Mouse (Mus musculus) neural tube, embryonic 11.5 days (tissue): ENCODE measurements around the gene Fam186a. TPM values are rescaled to one million over a fixed set of nuclear protein-coding genes. Genes with fewer than 3 reads are reported as not detected.
"Not testable (repeated sequence)": the region's sequence is repeated elsewhere in the genome, so short reads cannot be mapped to it uniquely, and the experiment has no call there.

Source experiments
- ATAC-seq: fragments of 200-750 bp; cut with Nextera tagmentation; 2 replicates; pipeline ENCODE4 v1.8.0; 2017; ENCODE audit warnings: moderate number of reproducible peaks, mild to moderate bottlenecking, moderate TSS enrichment, moderate library complexity; ENCODE audit not compliant: insufficient read depth, low FRiP score, low TSS enrichment
- DNase-seq: peaks from one replicate; pipeline ENCODE4 v3.0.0-alpha.2; 2015; ENCODE audit warnings: low spot score
- H3K27ac ChIP-seq: fragments of 300-500 bp; sonication (generic); 2 replicates; pipeline ENCODE4 v1.5.1; 2014; ENCODE audit warnings: low read depth, mild to moderate bottlenecking, low read length
- H3K27me3 ChIP-seq: fragments of 300-500 bp; sonication (generic); 2 replicates; pipeline ENCODE4 v1.6.1; 2014; ENCODE audit warnings: mild to moderate bottlenecking, low read length, mixed read lengths; ENCODE audit not compliant: control insufficient read depth, insufficient read depth
- H3K36me3 ChIP-seq: fragments of 300-500 bp; sonication (generic); 2 replicates; pipeline ENCODE4 v1.6.1; 2014; ENCODE audit warnings: mild to moderate bottlenecking, low read length, moderate library complexity, mixed read lengths; ENCODE audit not compliant: control insufficient read depth, insufficient read depth
- H3K4me1 ChIP-seq: fragments of 300-500 bp; sonication (generic); 2 replicates; pipeline ENCODE4 v1.6.1; 2014; ENCODE audit warnings: low read length, mixed read lengths; ENCODE audit not compliant: control insufficient read depth, insufficient read depth
- H3K4me2 ChIP-seq: fragments of 300-500 bp; sonication (generic); 2 replicates; pipeline ENCODE4 v1.6.1; 2014; ENCODE audit warnings: low read depth, mild to moderate bottlenecking, moderate library complexity
- H3K4me3 ChIP-seq: fragments of 300-500 bp; sonication (generic); 2 replicates; pipeline ENCODE4 v1.5.1; 2014; ENCODE audit warnings: low read depth, low read length
- H3K9ac ChIP-seq: fragments of 300-500 bp; sonication (generic); 2 replicates; pipeline ENCODE4 v1.6.1; 2014; ENCODE audit warnings: mild to moderate bottlenecking, low read length
- H3K9me3 ChIP-seq: fragments of 300-500 bp; sonication (generic); 2 replicates; pipeline ENCODE4 v1.6.1; 2016; ENCODE audit warnings: low read length; ENCODE audit not compliant: control insufficient read depth
- WGBS: fragments of 180-500 bp; shearing (Covaris S2); extraction: QIAGEN DNeasy Blood & Tissue Kit; methylation state at CpG from one replicate; pipeline ENCODE4 v1.1.7; 2014; 5-methylcytosine and 5-hydroxymethylcytosine counted together
- polyA plus RNA-seq: library from polyadenylated mRNA; unstranded; fragments of >200 nt; fragmentation: Nextera tagmentation; extraction: Ambion mirVana; gene quantifications from 2 replicates; pipeline ENCODE4 v1.2.1, GENCODE M21; 2014

The Fam186a gene
- not detected in 2 replicates for polyA plus RNA-seq

DNA sequence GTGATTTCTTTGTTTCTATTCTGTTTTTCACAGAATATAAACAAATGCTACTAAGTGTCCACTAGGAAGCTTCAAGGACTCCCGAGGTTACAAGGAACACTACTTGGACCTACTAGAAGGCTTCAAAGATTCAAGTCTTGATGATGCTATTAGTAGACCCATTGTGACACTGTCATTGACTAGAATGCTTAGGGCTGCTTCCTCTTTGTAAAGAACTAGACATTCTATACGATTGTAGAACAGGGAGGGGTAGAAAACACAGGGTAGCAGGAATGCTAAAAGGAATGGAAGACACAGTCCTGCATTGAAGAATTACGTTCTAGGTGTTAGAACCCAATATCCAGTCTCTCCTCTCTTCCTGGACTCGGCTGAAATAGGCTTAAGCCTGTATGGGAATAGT lies at the start of gene Fam186a:
Gene Fam186a, minus strand, starts transcription at position 101 of the 400 bp plus-strand sequence.
- H3K4me3 ChIP-seq = no peak within 1 kb of the TSS
- no peaks in the 10 kb centered on the region for H3K9me3 ChIP-seq
- H3K9ac ChIP-seq = no peak within 1 kb of the TSS
- H3K4me2 ChIP-seq = no peak within 1 kb of the TSS
- ATAC-seq (no peak), DNase-seq (no peak)
- no peaks in the 10 kb centered on the region for H3K27me3 ChIP-seq
- no peaks in the 10 kb centered on the region for H3K36me3 ChIP-seq
- WGBS = 72% methylated on average over 4 of the region's 4 CpGs
- no peak within 1 kb of the TSS for H3K27ac ChIP-seq
- H3K4me1 ChIP-seq = no peaks in the 10 kb centered on the region

DNA sequence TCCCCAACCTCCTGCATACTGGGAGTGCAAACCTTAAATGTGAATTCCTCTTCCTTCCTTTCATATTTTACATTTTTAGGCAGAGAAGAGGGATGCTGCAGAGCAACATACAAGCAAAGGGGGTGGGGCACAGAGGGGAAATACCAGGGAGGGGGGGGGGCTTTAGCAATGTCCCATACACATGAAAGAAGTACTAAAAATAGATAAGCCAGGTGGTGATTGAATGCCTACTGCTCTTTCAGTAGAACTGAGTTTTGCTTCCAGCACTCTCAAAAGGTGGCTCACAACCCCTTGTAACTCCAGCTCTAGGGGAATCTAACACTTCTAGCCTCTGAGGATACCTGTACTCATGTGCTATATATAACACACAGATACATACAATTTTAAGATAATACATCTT lies 39.3 kb upstream of the Fam186a start:
- Histone ChIP-seq H3K9me3 (no peaks in the 10 kb centered on the region), H3K4me2 (no peak overlapping the region), H3K27ac (no peak overlapping the region), H3K9ac (no peak overlapping the region), H3K4me3 (no peak overlapping the region), H3K27me3 (no peaks in the 10 kb centered on the region), H3K36me3 (peaks cover 16% of the 10 kb centered on the region), H3K4me1 (no peaks in the 10 kb centered on the region)
- DNase-seq (no peak), ATAC-seq (no peak)

DNA sequence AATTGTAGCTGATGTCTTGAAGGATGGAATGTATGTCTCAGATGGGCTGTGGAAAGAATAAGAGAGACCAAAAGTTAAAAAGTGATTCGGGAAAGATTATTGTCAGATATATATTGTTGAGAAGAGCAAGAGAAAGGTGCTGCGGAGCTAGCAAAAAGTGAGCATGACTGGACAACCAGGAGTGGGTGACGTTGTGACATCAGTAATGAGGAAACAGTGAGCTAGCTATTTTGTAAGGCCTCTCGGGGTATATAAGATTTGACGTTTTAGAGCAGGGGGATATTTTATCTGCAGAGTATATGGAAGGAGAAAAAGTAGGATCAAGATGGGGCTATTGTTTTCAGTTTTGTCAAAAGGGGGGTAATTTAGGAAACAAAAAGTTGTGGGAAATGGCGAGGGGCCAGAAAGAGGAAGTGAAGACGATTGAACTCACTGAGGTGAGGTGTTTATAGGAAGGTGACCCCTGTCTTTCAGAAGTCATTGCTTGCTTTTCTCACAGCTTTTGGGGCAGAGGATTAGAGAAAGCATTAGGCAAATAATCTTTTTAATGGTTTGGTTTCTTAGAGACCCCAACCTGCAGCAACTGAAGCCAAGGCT lies 37.9 kb upstream of the Fam186a start:
- DNase-seq (no peak), ATAC-seq (no peak)
- H3K27ac ChIP-seq = no peak overlapping the region
- no peak overlapping the region for H3K4me2 ChIP-seq
- H3K9ac ChIP-seq = no peak overlapping the region
- WGBS = 90% methylated on average over 7 of the region's 7 CpGs
- no peaks in the 10 kb centered on the region for H3K27me3 ChIP-seq
- H3K4me1 ChIP-seq = no peaks in the 10 kb centered on the region
- H3K4me3 ChIP-seq = no peak overlapping the region
- H3K9me3 ChIP-seq = no peaks in the 10 kb centered on the region
- peaks cover 15% of the 10 kb centered on the region for H3K36me3 ChIP-seq

DNA sequence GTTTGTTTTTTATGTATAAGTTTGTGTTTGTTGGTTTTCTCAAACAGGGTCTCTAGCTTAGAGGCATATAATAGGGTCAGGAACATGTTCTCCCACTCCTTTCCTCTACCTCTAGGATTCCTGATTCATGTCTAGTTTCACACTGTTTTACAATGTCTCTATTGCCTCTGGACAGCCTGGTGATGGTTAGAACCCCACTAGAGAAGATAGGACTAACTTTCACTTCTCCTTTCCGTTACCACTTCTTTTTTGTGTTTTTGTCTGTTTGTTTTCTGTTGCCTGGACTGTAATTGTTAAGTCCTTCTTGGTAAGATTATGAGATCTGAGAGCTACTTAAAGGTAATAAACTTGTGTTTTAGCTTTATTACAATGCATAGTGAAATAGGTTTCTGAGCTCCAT lies 32.5 kb upstream of the Fam186a start:
- no peak for ATAC-seq
- H3K4me3 ChIP-seq = no peak overlapping the region
- no peaks in the 10 kb centered on the region for H3K27me3 ChIP-seq
- no peaks in the 10 kb centered on the region for H3K9me3 ChIP-seq
- H3K9ac ChIP-seq = no peak overlapping the region
- H3K4me1 ChIP-seq = no peaks in the 10 kb centered on the region
- H3K4me2 ChIP-seq = no peak overlapping the region
- no peak overlapping the region for H3K27ac ChIP-seq
- peaks cover 9% of the 10 kb centered on the region for H3K36me3 ChIP-seq
- 100% methylated on average over 1 of the region's 1 CpGs for WGBS
- DNase-seq = no peak

- Histone ChIP-seq H3K4me2 (no peak overlapping the region), H3K4me3 (no peak overlapping the region), H3K27me3 (no peaks in the 10 kb centered on the region), H3K9me3 (no peaks in the 10 kb centered on the region), H3K27ac (no peak overlapping the region), H3K9ac (no peak overlapping the region), H3K4me1 (no peaks in the 10 kb centered on the region), H3K36me3 (peaks cover 2% of the 10 kb centered on the region; the same call in 1 of the 2 replicates)
- ATAC-seq (no peak), DNase-seq (no peak)
- WGBS = 93% methylated on average over 6 of the region's 6 CpGs
These were observed 30.4 kb upstream of the Fam186a start for GRCm38 (mm10) chr15:99997114-99997804.

DNA sequence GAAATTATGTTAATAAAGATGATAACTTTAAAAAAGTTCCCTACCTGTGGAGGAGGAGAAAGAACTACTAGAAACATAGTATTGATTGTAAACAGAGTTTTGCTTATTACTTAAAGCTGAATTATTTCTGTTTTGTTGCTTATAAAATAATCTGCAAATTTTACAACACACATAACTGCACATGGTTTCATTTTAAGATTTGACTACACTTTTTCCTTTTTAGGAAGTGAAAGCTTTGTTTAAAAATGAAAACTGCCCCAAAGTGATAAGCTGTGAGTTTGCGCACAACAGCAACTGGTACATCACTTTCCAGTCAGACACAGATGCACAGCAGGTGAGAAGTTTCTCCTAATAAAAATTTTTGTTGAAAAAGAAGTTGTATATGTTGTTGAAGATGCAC lies 26.2 kb upstream of the Fam186a start:
- no peaks in the 10 kb centered on the region for H3K27me3 ChIP-seq
- H3K4me2 ChIP-seq = no peak overlapping the region
- no peaks in the 10 kb centered on the region for H3K4me1 ChIP-seq
- peaks cover under 1% of the 10 kb centered on the region; the same call in 1 of the 2 replicates for H3K36me3 ChIP-seq
- ATAC-seq (no peak), DNase-seq (no peak)
- H3K9ac ChIP-seq = no peak overlapping the region
- H3K27ac ChIP-seq = no peak overlapping the region
- no peaks in the 10 kb centered on the region for H3K9me3 ChIP-seq
- H3K4me3 ChIP-seq = no peak overlapping the region
- WGBS = 97% methylated on average over 1 of the region's 1 CpGs

DNA sequence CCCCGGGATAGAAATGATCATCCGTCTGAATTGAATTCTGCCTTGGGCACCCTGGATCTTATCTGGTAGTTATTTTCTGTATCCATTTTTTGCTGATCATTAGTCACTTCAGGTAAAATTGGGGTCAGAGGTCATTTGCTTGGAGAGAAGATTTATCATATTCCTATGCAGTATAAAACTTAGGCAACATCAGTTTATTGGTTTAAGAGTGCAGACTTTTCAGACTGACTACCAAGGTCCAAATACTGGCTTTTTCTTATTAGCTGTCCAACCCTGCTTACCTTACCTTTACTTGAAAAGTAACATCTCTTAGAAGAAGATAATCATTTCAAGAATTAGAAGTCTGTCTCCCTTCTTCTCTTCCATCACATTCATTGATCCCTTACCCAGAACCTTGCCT lies 12.9 kb upstream of the Fam186a start:
- Histone ChIP-seq H3K27ac (no peak overlapping the region), H3K4me1 (no peaks in the 10 kb centered on the region), H3K4me2 (no peak overlapping the region), H3K27me3 (no peaks in the 10 kb centered on the region), H3K9ac (no peak overlapping the region), H3K36me3 (no peaks in the 10 kb centered on the region), H3K4me3 (no peak overlapping the region), H3K9me3 (no peaks in the 10 kb centered on the region)
- no peak for ATAC-seq
- DNase-seq = no peak
- 98% methylated on average over 2 of the region's 2 CpGs for WGBS

DNA sequence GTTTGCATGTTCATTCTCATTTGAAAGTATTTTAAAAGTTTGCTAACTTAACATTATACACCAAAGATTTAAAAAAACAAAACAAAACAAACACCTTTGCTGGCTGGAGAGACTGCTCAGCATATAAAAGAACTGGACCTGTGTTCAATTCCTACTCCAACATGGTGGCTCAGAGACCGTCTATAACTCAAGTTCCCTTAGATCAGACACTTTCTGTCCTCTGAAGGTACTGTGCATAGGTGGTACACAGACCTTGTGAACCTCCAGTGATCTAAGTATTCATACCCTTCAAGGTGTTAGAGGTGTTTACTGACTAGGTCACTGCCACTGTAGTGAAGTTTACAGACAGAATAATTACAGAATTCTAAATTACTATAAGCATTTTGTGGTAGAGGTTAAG lies 12.4 kb upstream of the Fam186a start:
- 89% methylated on average over 1 of the region's 1 CpGs for WGBS
- ATAC-seq = no peak
- Histone ChIP-seq H3K36me3 (no peaks in the 10 kb centered on the region), H3K9me3 (no peaks in the 10 kb centered on the region), H3K4me1 (no peaks in the 10 kb centered on the region), H3K4me3 (no peak overlapping the region), H3K27ac (no peak overlapping the region), H3K9ac (no peak overlapping the region), H3K27me3 (no peaks in the 10 kb centered on the region), H3K4me2 (no peak overlapping the region)
- no peak for DNase-seq

- not testable (repeated sequence) for H3K36me3 ChIP-seq, H3K9ac ChIP-seq, DNase-seq, ATAC-seq, H3K4me3 ChIP-seq, H3K4me1 ChIP-seq, H3K27ac ChIP-seq, H3K27me3 ChIP-seq, H3K4me2 ChIP-seq, H3K9me3 ChIP-seq
- WGBS = 96% methylated on average over 2 of the region's 2 CpGs
These were observed 9.3 kb upstream of the Fam186a start for GRCm38 (mm10) chr15:99976121-99976520.
